Mouse (Mus musculus) c-Kit-positive CD71-negative TER-119-negative erythroid progenitor cells, embryonic 14.5 days (primary cell): Measurements from ENCODE around the gene Btbd9.
A peak's percentile ranks its signal among the peaks of the same experiment; 100 is the strongest.

Source experiments
- DNase-seq: peaks from one replicate; pipeline ENCODE4 v3.0.0-alpha.2; 2013; ENCODE audit warnings: low read depth

The Btbd9 gene

DNA sequence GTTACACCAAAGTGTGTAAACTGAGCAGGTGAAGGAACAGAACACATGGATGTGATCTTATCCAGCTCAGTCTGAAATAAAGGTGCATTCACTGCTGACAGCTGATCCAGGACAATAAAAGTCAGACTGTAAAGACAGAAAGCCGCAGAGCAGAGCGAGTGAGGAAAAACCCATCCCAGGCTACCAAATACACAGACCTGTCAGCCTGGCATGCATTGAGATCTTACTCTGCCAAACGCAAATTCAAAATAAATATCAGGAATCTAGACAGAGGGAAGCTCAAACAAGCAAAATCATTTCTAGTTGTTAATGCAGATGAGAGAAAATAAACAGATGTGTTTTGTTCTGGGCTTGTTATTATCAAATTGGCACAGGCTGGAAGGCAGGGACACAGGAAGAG, 187.9 kb downstream of the Btbd9 start:
- no peak for DNase-seq

GRCm38 (mm10) chr17:30386241-30386640, 190.0 kb downstream of the Btbd9 start:
- DNase-seq = no peak

DNA sequence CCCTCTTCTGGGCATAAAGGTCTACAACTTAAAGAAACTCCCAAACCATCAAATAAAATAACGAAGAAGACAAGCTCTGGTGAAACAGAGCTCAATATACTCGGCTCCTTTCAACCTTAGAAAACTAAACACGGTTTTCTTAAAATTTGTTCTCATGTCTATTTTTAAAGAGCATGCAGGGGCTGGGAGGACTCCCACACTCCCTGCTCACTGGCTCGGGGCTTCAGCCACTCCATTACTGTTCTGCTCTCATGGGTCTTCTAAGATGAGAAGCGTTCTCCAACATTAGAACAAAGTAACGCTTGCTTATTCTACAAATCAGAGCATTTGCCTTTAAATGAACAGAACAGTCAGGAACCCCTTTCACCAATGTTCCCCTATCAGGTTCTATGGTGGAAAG, 192.6 kb downstream of the Btbd9 start:
- no peak for DNase-seq

- no peak for DNase-seq
Measured at GRCm38 (mm10) chr17:30378221-30379010, 197.9 kb downstream of the Btbd9 start.

GRCm38 (mm10) chr17:30377754-30378153, 198.5 kb downstream of the Btbd9 start:
- no peak for DNase-seq

DNA sequence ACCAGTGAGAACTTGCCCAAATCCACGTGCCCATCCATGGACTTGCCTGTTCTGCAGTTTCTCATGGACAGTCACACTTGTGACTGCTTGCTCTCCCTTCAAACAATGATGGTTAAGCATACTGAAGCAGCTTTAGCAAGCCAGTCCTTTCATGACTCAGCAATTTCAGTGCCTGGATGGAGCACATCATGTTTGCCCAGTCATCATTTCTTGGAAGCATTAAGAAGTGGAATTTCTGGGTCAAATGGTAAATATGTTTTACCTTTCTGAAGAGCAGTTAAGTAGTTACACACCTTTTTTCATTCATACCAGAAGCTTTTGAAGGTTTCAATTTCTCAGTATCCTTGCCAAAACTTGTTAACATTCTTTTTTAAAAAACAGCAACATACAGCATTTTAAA, 201.2 kb downstream of the Btbd9 start:
- no peak for DNase-seq

DNA sequence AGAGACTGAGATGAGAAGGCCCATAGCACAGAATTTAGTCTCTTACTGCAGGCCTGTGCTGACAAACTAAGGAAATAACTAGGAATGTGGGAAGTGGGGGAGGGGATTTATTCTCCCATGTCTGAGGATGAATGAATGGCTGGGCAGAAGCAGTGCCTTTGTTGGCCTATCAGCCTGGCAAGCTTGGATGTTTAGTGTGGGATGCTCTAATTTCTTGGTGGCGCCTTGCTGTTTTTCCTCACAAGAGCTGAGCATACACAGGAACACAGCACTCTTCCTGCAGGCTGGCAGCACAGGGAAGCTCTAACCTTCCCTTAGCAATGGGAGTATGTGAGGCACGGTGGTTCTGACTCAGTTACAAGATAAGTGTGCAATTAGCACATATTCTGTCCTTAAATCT, 207.7 kb downstream of the Btbd9 start:
- DNase-seq = no peak

GRCm38 (mm10) chr17:30364701-30365100, 211.6 kb downstream of the Btbd9 start:
- DNase-seq = no peak

DNA sequence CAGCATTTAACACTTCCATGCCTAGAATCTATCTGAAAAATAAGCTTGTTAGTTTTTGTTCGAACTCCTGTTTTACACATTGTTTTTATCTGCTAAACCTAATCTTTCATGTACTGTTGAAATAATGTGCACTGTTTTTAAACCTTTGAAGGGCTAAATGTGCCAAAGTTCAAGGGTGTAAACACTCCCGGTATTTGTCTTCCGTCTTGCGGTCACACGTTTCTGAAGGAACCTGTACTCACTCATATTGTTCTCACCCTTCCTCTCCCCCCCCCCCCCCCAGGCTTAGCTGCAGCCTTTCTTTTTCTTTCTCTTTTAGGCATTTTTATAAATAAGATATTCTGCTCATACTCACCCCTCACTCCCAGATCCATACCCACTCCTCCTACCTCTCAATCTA, 212.9 kb downstream of the Btbd9 start:
- DNase-seq = no peak

DNA sequence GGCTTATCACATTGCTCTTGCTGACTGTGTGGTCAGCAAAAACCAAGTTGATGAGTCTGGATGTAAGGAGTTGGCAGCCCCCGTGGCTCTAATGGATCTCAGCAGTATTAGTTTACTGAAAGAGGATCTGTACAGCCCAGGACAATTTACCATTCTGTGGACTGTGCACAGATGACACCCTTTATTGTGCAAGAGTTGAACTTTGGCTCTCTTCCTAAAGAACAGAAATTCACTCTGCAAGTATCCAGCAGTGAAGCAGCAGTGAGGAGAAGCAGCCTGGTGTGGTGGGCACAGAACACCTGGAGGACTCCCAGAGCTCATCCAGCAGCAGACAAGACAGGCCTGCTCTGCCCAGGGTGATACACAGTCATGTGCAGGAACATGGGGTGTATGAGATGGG, 215.6 kb downstream of the Btbd9 start:
- no peak for DNase-seq

DNA sequence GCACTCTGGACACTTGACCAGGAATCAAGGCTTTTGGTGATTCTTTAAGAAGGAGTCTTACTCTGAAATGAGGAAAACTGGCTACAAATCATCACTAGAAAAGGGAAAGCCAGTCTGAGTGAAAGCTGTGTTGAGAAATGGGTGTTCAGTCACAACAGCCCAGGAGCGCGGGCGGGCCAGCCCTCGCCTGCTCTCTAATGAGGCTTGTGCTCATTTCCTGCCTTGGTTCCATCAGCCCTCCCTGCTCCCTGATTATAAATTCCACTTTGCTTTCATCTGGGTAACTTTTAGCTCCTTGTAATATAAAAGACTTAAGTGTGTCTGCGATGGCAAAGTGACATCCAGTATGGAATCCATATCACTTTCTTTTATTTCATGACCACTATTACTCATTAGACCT, 216.9 kb downstream of the Btbd9 start:
- no peak for DNase-seq

GRCm38 (mm10) chr17:30355431-30355830, 220.9 kb downstream of the Btbd9 start:
- DNase-seq = no peak

GRCm38 (mm10) chr17:30354381-30354780, 221.9 kb downstream of the Btbd9 start:
- no peak for DNase-seq

DNA sequence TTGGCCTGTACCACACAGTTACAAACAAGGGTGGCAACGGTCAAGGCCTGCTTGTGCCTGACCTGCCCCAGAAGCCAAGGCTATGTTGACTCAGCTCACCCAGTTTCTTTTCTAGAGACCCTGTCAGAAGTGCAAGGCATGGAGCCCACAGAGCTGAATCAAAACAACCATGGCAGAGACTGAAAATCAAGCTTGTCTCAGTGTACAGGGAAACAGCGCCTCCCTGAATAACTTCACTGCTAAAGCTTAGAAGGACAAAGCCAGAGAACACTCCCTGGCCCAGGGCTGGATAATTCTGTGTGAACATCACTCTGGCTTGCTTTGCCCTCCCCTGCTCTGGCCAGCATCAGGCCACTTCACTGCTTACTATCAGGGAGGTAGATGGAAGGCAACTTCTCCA, 228.3 kb downstream of the Btbd9 start:
- no peak for DNase-seq

- DNase-seq = peak; percentile 36
Measured at GRCm38 (mm10) chr17:30347101-30347613, 229.1 kb downstream of the Btbd9 start.

- DNase-seq = no peak
Measured at GRCm38 (mm10) chr17:30345008-30345407, 231.3 kb downstream of the Btbd9 start.

- no peak for DNase-seq
Measured at GRCm38 (mm10) chr17:30343701-30344473, 232.4 kb downstream of the Btbd9 start.

GRCm38 (mm10) chr17:30341556-30341955, 234.7 kb downstream of the Btbd9 start:
- DNase-seq = no peak

DNA sequence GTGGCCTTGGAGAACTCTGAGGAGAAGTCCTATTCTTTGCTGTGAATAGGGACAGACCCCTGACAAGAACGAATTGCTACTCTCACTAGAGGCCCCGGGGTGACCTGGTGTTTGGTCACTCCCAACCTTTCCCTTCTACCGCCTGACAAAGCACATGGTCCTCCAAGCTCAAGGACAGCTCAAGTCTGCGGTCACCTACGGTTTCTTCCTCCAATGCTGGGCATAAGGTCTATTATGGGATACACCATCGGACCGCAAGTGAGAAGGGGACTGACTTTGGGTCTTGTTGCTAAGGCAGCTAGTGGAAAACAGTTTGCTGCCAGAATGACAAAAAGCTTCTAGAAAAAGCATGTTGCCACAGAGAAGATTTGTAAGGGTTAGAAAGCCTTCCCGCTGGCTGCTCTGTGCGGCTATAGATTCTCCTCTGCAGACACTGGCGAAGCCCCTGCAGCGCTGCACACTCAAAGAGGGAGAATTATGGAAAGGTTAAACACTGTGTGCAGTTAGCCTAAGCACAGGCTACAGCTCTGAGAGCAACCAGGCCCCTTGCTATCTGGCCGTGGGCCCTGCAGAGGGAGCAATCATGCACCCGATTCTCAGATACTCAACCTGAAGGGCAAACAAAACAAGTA, 235.7 kb downstream of the Btbd9 start:
- DNase-seq = no peak

GRCm38 (mm10) chr17:30339317-30339716, 237.0 kb downstream of the Btbd9 start:
- no peak for DNase-seq

DNA sequence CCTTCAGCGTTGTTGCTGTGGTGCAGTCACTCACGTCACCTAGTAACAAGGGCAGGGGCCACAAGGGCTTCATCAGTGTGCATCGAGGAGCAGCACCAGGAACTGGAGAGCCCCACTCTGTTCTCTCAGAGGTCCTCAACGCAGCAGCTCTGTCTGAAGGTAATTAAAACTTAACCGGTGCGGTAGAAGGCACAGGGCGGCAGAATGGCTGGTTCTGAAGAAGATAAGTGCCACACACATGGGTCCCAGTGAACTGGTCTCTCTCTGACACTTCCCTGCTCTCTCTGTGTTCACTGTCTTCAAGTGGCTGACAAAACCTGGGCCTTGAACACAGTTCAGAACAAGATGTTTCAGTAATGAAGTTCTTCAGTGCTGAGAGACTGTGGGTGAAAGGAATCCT, 239.5 kb downstream of the Btbd9 start:
- DNase-seq = no peak

GRCm38 (mm10) chr17:30336280-30336679, 240.0 kb downstream of the Btbd9 start:
- no peak for DNase-seq

DNA sequence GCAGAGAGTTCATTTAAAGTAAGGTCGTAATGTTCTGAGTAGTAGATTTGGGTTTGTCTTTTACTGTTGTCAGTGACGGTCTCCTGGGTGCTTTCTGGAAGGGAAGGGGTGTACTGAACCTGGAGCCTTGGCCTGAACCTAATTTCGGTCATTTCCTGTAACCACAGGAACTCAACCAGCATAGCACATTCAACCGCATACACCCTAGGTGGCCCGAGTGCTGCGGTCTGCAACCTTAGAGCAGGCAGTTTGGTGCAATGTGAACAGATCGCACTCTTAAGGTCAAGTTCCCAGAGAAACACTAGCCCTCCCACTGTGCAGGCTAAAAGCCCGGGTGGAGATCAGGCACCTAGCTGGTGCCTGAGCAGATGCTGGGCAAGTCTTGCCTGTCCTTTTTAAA, 240.5 kb downstream of the Btbd9 start:
- peak; percentile 17 for DNase-seq
